Mouse (Mus musculus): ENCODE data around the gene Il12b.

DNA sequence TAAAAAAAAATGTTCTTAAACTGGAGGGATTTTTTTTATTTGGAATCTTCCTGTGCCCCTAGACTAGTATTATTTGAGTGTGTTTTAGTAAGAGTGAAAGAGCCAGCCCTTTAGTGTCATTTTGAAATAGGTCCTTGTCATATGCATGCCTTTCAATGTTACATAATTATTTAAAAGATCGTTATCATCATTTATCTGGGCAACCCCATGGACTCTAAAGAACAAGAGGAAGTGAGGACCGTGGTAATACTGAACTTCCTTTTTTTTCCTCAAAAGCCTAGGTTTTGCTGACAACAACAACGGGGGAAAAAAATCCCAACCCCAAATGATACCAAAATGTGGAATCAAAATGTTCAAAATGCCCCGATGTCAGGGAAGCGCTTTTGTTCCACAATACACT lies 22.0 kb upstream of the Il12b start:
- TF ChIP-seq MAZ (IDR thresholded peaks at IDR 0.05; ENCODE audit: low read depth, low read length): no peak
- TF ChIP-seq CTCF (conservative IDR thresholded peaks at IDR 0.05 in 1 of 2, IDR thresholded peaks at IDR 0.05 in 1 of 2; ENCODE audit: low read depth in 2 of 2, low read length in 2 of 2): no peak
- no peak for TF ChIP-seq ZC3H11A (IDR thresholded peaks at IDR 0.05; ENCODE audit: low read depth, low read length)
- no peak for TF ChIP-seq NELFE (IDR thresholded peaks at IDR 0.05; ENCODE audit: low read depth, low read length)
- TF ChIP-seq MAFK (IDR thresholded peaks at IDR 0.05; ENCODE audit: insufficient replicate concordance, low read length): no peak
- TF ChIP-seq SIN3A (IDR thresholded peaks at IDR 0.05; ENCODE audit: low read length): no peak
- no peak for TF ChIP-seq ELF1 (IDR thresholded peaks at IDR 0.05; ENCODE audit: low read depth, low read length)
- TF ChIP-seq POLR2A (IDR thresholded peaks at IDR 0.05; ENCODE audit: low read depth, low read length): no peak
- no peak for TF ChIP-seq ZKSCAN1 (IDR thresholded peaks at IDR 0.05; ENCODE audit: borderline replicate concordance, low read depth, low read length)
- no peak for TF ChIP-seq MXI1 (IDR thresholded peaks at IDR 0.05; ENCODE audit: low read depth, low read length)
- TF ChIP-seq MEF2A (IDR thresholded peaks at IDR 0.05; ENCODE audit: borderline replicate concordance, low read depth, low read length): no peak
- TF ChIP-seq JUN (IDR thresholded peaks at IDR 0.05; ENCODE audit: insufficient read depth, low read depth, low read length): no peak
- no peak for TF ChIP-seq ZNF384 (IDR thresholded peaks at IDR 0.05; ENCODE audit: low read depth, low read length)
- no peak for TF ChIP-seq HCFC1 (IDR thresholded peaks at IDR 0.05; ENCODE audit: low read depth, low read length)
